Comparison of ENCODE assay signal across 15 mouse cellular contexts in the genomic region with DNA sequence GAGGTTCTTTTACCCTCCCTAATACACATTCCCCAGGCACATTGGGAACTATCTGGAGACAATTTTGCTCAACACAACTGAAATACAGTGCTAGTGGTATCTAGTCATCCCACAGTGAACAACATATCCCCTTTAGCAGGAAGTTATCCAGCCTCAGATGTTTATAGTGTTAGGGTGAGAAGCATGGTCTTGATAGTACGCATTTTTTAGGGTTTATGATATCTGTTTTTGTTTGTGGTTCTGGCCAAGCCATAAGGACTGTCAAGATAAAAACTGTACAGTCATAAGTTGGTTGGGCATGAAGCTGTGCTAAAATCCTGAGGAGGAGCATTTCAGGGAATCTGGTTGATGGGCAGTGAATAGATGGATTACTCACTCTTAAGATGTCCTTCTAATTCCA.
"Had no signal": no experiment of that assay in that cellular context is flagged by ENCODE, and none has a peak within 500 bp of the region (broad histone marks: within the 10 kb centered on the region; RNA-seq: fewer than 3 reads in every experiment).

No protein-coding gene starts in this region.

- DNase-seq: kidney, adult 8-10 months; kidney, postnatal 4 days; left cerebral cortex, postnatal 4 days; lung, postnatal 14 days; right cerebral cortex, adult 18-20 months; right cerebral cortex, postnatal 25 days; thymus, postnatal 14 days had no signal

- H3K9ac ChIP-seq: limb, embryonic 13.5 days; liver, embryonic 15.5 days; lung, embryonic 15.5 days; midbrain, embryonic 13.5 days had no signal

- H3K36me3 ChIP-seq: limb, embryonic 13.5 days; liver, embryonic 15.5 days; lung, embryonic 15.5 days; midbrain, embryonic 13.5 days had no signal

- H3K27me3 ChIP-seq: lung, embryonic 15.5 days had no signal

- H3K9me3 ChIP-seq: limb, embryonic 13.5 days; liver, embryonic 15.5 days; lung, embryonic 15.5 days; midbrain, embryonic 13.5 days had no signal

- H3K4me2 ChIP-seq: limb, embryonic 13.5 days; liver, embryonic 15.5 days; lung, embryonic 15.5 days; midbrain, embryonic 13.5 days had no signal

- H3K4me3 ChIP-seq: layer of hippocampus, adult 2 months; limb, embryonic 13.5 days; liver, embryonic 15.5 days; lung, embryonic 15.5 days; midbrain, embryonic 13.5 days had no signal

- H3K27ac ChIP-seq: layer of hippocampus, adult 2 months; limb, embryonic 13.5 days; liver, embryonic 15.5 days; lung, embryonic 15.5 days; macrophage; midbrain, embryonic 13.5 days; stomach, postnatal 0 days had no signal

- ATAC-seq: intestine, postnatal 0 days; midbrain, embryonic 13.5 days had no signal

- H3K4me1 ChIP-seq: limb, embryonic 13.5 days; lung, embryonic 15.5 days; midbrain, embryonic 13.5 days had no signal
